In genomic region chr11:72982516-72982915, GRCm38 (mm10) we compare ENCODE assay signal across 19 mouse cellular contexts. TPM values are rescaled to one million over a fixed set of nuclear protein-coding genes. Genes with fewer than 3 reads are reported as not detected.
"Had no signal": no experiment of that assay in that cellular context is flagged by ENCODE, and none has a peak within 500 bp of the region (broad histone marks: within the 10 kb centered on the region; RNA-seq: fewer than 3 reads in every experiment).

No protein-coding gene starts in this region.

- ATAC-seq: liver, postnatal 0 days; midbrain, embryonic 13.5 days; midbrain, embryonic 15.5 days had no signal

- H3K27me3 ChIP-seq: lung, embryonic 15.5 days; megakaryocyte, embryonic 14.5 days; midbrain, embryonic 13.5 days; midbrain, embryonic 15.5 days; neural tube, embryonic 13.5 days; neural tube, embryonic 15.5 days; stomach, embryonic 15.5 days had no signal

- H3K9ac ChIP-seq: liver, postnatal 0 days; lung, embryonic 15.5 days; midbrain, embryonic 13.5 days; midbrain, embryonic 15.5 days; neural tube, embryonic 13.5 days; neural tube, embryonic 15.5 days; stomach, embryonic 15.5 days had no signal

- H3K27ac ChIP-seq: lung, embryonic 15.5 days; macrophage; midbrain, embryonic 13.5 days; midbrain, embryonic 15.5 days; neural tube, embryonic 13.5 days; neural tube, embryonic 15.5 days; stomach, embryonic 15.5 days; stomach, postnatal 0 days had no signal

- H3K36me3 ChIP-seq: lung, embryonic 15.5 days; midbrain, embryonic 13.5 days; midbrain, embryonic 15.5 days; neural tube, embryonic 13.5 days; neural tube, embryonic 15.5 days; stomach, embryonic 15.5 days had no signal

- H3K4me2 ChIP-seq: lung, embryonic 15.5 days; midbrain, embryonic 11.5 days; midbrain, embryonic 13.5 days; midbrain, embryonic 15.5 days; neural tube, embryonic 13.5 days; neural tube, embryonic 15.5 days; stomach, embryonic 15.5 days had no signal

- H3K4me1 ChIP-seq: lung, embryonic 15.5 days; midbrain, embryonic 13.5 days; midbrain, embryonic 15.5 days; neural tube, embryonic 13.5 days; neural tube, embryonic 15.5 days had no signal

- H3K9me3 ChIP-seq: lung, embryonic 15.5 days; megakaryocyte, embryonic 14.5 days; midbrain, embryonic 13.5 days; midbrain, embryonic 15.5 days; neural tube, embryonic 13.5 days; neural tube, embryonic 15.5 days; stomach, embryonic 15.5 days had no signal

- DNase-seq: liver, postnatal 0 days; lung, adult 2 months; lung, postnatal 14 days; lung, postnatal 36 days; retina, postnatal 1 day; right cerebral cortex, adult 18-20 months; right cerebral cortex, postnatal 25 days; right cerebral cortex, postnatal 4 days; spleen, adult 18-20 months had no signal

- H3K4me3 ChIP-seq: lung, embryonic 15.5 days; midbrain, embryonic 13.5 days; midbrain, embryonic 15.5 days; neural tube, embryonic 13.5 days; neural tube, embryonic 15.5 days; stomach, embryonic 15.5 days had no signal

RNA-seq across cellular contexts. Expression of gene Camkk1, which starts 36.3 kb away (rescaled TPM):
- polyA plus RNA-seq: macrophage had no signal
